Mouse (Mus musculus): ENCODE measurements at regions not wholly inside any gene's neighbourhood (a gene's known extent, or its start where the extent isn't known, plus 50 kb on each side); places are given as distances from the start of the nearest gene placed in this dataset.

- no peak for DNase-seq (ENCODE audit: low spot score in 2 of 2)
Measured at GRCm38 (mm10) chr17:68057264-68057663, 53.3 kb upstream of the Arhgap28 start.

DNA sequence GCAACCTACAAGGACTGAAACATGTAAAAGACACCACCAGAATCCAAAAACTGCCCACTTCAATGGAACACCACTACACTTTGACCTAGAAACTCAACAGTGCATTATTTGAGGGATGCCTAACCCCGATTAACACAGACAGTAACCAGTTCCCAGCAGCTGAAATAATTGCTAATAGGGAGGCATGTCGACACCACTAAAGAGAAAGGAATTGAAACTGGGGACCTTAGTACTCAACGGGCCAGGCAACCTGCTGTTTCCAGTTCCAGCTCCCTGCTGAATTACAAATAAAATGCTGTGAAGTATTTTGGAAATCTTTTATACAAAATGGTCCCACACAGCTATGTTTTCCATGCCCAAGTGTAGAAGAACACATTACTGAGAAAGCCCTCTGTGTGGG is 56.5 kb upstream of the Arhgap28 start:
- DNase-seq (ENCODE audit: low spot score in 2 of 2), result no peak

DNA sequence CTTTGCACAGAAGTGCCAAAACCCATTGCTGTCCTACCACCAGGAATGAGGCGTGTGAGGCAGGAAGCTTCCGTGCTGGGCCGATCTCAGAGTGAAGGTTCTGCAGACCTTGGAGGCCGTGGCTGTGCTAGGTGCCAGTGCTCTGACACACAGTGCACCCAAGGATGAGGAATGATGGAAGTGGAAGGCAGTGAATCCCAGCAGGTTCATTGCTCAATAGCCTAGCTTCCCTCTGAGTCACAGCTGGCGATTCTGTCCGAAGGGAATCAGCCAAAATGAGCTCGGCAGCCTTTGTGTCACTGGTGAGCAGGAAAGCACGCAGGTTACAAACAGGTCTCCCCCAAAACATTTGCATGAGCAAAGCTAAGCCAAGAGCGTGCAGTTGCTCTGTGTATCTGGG is 61.8 kb upstream of the Arhgap28 start:
- no peak for DNase-seq (ENCODE audit: low spot score in 2 of 2)

GRCm38 (mm10) chr17:68066204-68066603 is 62.3 kb upstream of the Arhgap28 start:
- no peak for DNase-seq (ENCODE audit: low spot score in 2 of 2)

DNA sequence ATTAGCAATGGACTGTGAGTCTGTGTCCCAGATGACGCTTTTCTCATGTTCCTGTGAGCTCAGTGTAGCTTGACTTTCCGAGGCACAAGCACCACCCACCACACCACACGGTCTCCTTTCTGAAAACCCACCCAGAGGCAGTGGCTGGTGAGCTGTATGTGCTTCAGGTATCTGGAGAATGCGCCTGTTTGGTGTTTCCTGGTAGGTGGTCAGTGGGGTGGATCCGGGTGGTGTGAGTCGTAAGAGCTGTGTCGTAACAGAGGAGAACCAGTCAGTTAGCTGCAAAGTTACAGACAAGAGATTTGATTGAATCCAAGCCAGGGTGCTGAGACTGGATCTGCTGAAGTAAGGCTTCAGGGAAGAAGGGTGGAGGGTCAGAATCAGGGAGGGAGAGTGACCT is 65.1 kb upstream of the Arhgap28 start:
- no peak for DNase-seq (ENCODE audit: low spot score in 2 of 2)

DNA sequence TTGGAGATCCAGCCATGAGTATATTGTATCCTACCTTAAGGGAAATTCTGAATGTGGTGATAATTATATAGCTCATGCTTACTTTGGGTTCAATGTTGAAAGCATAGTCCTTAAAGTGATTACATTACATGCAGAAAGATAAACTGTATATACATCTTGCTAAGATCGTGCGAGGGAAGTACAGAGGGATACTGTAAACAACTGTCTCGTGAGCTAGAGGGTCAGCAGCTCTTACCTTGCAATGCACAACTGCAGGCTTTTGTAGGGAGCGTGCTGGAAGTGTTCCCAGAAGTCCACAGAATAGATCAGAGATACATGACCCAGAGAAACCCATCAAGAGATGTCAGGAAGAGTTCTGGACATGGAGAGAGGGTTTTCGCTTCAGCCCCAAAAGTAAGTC is 65.6 kb upstream of the Arhgap28 start:
- DNase-seq (ENCODE audit: low spot score in 2 of 2), result no peak

DNA sequence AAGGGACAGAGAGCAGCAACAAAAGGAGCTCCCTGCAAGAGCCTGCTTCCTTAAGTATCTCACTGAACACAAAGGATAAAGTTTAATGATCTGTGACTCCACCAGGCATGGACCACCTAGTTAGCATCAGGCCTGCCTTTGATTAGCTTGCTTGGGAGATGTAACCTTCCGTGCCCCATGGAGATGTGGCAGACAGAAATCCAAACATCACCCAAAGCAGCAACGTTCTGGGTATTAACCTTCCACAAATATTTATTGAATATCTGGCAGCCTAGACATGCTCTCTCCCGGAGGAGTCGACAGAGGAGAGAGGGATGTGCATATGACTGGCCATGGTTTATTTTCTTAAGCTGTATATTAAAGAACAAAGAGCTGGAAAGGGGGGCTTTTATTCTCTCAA is 67.6 kb upstream of the Arhgap28 start:
- DNase-seq (ENCODE audit: low spot score in 2 of 2), result no peak

GRCm38 (mm10) chr17:68075712-68076111 is 71.8 kb upstream of the Arhgap28 start:
- DNase-seq (ENCODE audit: low spot score in 2 of 2), result peak in 1 of 2 experiments; percentile 15

DNA sequence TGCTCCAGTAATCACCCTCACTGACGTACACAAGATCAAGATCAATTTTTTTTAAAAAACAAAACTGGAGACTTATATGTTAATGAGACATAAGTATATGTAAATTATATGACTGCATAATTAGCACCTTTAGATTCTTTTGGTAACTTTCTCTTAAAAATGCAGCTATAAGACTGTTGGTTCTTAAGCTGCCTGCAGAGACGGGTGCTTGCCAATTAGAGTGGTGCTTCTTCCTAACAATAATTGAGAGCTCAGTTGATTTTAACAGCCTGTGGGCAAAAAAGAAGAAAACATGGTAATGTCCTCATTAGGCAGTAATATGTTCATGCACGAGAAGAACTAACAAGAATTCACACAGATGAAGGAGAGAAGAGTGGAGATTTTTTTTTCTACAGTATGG is 74.8 kb upstream of the Arhgap28 start:
- DNase-seq (ENCODE audit: low spot score in 2 of 2), result no peak

GRCm38 (mm10) chr17:68084446-68084845 is 80.5 kb upstream of the Arhgap28 start:
- no peak for DNase-seq (ENCODE audit: low spot score in 2 of 2)

GRCm38 (mm10) chr17:68087149-68087548 is 83.2 kb upstream of the Arhgap28 start:
- DNase-seq (ENCODE audit: low spot score in 2 of 2), result no peak

DNA sequence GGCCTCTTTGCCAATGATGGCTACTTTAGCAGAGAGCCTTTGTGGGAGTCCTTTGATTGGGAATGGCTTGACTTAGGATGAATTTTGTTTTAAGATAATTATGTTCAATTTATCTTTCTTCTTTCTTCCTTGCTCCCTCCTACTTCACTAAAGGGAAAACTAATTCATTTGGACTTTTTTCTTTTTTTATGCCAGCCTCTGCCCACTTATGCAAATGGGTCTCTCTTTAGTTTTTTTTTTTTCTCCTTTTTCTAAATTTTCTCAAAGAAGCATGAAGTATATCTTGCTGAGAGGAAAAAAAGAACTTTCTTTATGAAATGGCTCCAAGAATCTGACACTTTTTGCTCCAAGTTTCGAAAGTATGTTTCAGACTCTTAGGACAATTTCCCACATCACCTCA is 85.3 kb upstream of the Arhgap28 start:
- DNase-seq (ENCODE audit: low spot score in 2 of 2), result no peak

DNA sequence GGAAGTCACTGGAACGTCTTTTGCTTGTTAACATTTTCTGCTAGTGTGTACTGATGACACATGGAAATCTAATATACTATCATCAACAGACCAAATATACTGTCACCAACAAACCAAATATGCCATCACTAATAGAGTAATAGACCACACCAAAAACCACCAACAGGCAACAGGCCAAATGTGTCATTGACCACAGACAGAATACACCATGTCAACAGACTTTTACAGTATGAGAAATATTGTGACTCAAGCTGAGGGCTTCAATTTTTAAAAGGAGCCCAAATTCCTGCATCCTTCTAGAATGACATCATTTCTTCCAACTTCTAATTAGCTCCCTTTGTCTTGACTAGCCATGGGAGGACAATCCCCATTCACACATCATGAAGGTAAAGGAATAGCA is 85.9 kb upstream of the Arhgap28 start:
- DNase-seq (ENCODE audit: low spot score in 2 of 2), result no peak

DNA sequence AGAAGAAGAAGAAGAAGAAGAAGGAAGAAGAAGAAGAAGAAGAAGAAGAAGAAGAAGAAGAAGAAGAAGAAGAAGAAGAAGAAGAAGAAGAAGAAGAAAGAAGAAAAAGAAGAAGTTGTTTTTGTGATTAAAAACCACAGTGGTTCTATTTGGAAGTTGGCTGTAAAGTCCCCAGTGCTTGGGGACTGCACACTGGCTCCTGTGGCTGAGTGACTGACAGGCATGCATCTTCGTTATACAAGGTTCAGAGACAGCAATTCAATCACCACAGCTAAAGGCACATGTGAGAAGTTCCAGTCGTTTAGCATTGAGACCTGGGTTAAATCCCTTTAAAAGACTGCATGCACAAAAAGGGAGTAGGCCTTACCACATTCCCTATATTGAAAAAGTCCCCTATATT is 93.1 kb upstream of the Arhgap28 start:
- DNase-seq (ENCODE audit: low spot score in 2 of 2), result no peak

DNA sequence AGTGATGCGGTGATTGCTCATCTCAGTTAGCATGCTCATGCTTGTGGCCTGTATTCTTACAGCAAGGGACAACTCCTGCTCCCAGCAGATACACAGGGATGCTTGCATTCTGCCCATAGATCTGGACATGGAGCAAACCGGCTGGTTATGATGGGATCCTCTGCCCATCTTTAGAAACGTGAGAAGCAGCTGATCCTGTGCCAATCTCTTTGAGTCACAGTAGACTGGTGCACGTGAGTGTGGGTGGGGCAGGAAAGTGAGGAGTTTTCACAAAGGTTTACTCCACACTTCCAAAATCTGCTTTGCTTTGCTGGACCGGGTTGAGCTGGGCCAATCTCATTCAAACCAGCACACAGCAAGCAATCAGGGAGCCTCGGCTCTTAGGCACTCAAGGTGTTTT is 93.5 kb upstream of the Arhgap28 start:
- DNase-seq (ENCODE audit: low spot score in 2 of 2), result no peak

- no peak for DNase-seq (ENCODE audit: low spot score in 2 of 2)
Measured at GRCm38 (mm10) chr17:68100093-68100492, 96.2 kb upstream of the Arhgap28 start.

GRCm38 (mm10) chr17:68103346-68103745 is 99.4 kb upstream of the Arhgap28 start:
- DNase-seq (ENCODE audit: low spot score in 2 of 2), result no peak

DNA sequence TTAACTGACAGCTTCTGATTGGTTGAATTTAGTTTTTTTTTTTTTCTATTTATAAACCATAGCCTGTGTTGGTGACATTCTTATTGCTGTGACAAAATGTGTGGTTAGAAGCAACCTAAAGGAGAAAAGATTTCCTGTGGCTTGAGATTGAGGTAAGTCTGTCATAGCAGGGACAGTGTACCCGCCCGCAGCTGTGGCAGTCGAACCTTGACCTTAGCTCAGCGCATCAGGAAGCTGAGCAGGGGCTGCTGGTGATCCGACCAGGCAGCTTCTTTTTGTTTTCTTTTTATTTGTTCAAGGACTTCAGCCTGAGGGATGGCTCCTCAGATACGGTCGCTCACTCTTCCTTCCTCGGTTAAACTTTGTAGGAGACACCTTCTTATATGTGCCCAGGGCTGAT is 102.4 kb upstream of the Arhgap28 start:
- DNase-seq (ENCODE audit: low spot score in 2 of 2), result no peak

GRCm38 (mm10) chr17:68107875-68108274 is 104.0 kb upstream of the Arhgap28 start:
- no peak for DNase-seq (ENCODE audit: low spot score in 2 of 2)

DNA sequence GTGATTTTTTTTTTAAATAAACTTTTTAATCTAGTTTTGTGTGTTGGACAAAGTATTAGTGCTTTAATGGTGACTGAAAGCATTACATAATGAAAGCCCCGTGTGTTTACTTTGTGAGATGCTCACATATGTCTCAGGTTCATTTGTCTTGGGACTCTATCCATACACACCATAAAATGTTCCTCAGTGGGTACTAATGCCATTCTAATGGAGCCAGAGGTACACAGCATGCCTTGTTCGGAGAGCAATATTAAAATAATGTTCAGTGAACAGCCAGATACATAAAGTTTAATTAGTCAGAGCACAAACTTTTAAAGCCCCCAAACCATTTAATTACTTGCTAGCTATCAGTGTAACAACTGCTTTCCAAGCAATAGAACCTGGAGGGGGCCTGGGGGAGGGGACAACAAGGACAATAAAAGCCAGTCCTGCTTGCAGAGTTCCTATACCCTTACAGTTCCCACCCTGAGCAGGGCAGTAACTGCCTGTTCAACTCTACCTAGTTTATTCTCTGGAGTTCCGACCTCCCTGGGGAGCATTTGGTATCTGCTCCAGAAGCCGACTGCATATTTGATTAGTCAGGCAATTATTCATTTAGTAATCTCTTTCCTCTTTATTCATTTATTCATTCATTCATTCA is 108.0 kb upstream of the Arhgap28 start:
- no peak for DNase-seq (ENCODE audit: low spot score in 2 of 2)

DNA sequence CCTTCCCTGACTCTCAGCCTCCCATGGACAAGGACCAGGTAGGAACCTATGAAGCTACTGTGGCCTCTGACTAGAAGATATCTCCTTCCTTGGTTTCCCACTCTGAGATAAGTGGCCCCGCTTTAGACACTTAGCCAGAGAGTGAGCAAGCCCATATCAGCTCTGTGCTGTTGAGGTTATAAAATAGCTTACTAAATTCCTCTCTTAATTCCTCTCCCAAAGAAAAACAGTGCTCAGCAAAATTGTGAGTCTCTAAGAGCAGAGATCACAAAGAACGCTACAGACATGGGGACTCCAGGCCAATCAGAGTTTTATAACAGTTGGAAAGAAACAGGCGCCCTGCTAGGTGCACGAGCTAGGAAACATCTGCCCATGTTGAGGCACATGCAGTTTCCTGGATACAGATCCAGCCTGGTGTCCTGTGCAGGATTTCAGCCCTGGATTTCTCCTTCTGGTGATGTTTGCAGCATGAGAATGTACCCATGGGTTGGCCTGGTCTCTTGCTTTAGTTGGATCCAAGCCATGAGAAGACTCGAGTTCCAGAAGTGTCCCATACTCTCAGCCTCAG is 108.9 kb upstream of the Arhgap28 start:
- no peak for DNase-seq (ENCODE audit: low spot score in 2 of 2)

GRCm38 (mm10) chr17:68115599-68115998 is 111.7 kb upstream of the Arhgap28 start:
- no peak for DNase-seq (ENCODE audit: low spot score in 2 of 2)

DNA sequence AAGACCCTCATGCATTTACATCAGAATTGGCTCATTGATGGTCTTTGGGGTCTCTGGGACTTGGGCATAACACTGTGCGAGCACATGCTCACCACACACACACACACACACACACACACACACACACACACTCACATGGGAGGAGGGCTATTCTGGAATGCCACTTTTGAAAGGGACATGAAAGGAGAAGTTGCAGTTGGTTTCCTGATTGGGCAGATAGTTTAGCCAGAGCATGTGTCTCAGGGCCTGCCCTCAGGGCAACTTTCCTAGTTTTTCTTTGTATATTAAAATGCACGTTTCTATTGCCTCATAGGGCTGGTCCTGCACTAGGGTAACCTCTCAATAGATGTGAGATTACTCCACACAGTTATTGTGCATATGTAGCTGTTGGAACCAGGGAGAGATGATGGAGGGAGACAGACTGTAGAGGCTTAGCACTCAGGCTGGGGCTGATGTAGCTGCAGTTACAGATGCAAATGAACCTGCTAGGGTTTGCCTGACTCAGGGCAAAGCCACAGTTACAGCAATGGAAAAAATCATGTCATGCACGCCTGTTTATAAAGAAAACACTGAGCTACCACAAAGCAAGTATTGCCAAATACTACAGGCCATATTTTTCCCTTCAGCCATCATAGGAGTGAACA is 115.3 kb upstream of the Arhgap28 start:
- no peak for DNase-seq (ENCODE audit: low spot score in 2 of 2)

DNA sequence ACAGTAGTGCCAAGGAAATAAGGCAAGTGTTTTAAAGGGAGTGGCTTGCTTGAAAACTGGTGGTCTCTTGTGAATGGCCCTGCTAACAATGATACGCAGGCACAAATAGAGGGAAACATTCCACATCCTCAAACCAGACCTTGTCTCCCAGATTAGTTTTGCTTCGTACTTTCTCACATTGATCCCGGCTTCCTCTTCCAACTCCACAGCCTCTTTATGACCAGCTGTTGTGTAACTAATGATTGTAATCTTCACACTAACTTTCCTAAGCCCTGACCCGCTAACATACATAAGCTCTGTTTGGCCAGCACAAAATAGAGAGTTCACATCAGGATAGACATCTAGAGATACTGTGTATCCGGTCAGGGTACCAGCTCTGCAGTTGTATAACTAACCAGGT is 116.3 kb upstream of the Arhgap28 start:
- DNase-seq (ENCODE audit: low spot score in 2 of 2), result no peak
